Mouse (Mus musculus) G1E (cell line): Measurements from ENCODE around the gene Cd84.

Experiments
- CTCF ChIP-seq: IDR thresholded peaks from 2 replicates; pipeline ENCODE4 v1.5.1; 2012; ENCODE audit warnings: low read depth, low read length, inconsistent platforms, mixed read lengths
- GATA1 ChIP-seq: IDR thresholded peaks from 2 replicates; pipeline ENCODE4 v1.6.1; 2012; ENCODE audit warnings: borderline replicate concordance, low read length, inconsistent platforms, mixed read lengths
- GATA2 ChIP-seq: IDR thresholded peaks from 2 replicates; pipeline ENCODE4 v1.6.1; 2012; ENCODE audit warnings: low read depth, low read length, inconsistent platforms, borderline replicate concordance
- TAL1 ChIP-seq: conservative IDR thresholded peaks from 2 replicates; pipeline ENCODE4 v1.6.1; 2012; ENCODE audit warnings: low read depth, low read length, inconsistent platforms, mixed read lengths

DNA sequence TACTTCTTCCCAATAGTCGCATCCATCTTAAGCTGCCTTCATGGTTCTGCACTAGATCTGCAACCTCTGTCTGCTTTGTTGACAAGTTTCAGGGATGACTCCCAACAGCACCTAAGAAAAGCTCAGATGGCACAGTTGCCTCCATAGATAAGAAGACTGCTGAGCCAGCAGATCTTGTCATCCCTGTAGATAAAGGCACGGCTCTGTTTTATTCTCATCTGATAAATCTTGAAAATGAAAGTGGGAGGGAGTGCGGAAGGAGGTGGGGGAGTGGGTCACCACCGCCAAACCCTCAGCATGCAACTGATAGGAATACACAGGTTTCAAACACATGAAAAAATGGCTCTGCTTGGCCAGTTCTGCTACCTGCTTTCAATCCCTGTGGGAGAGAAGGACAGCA lies 26.0 kb downstream of the Cd84 start:
- TF ChIP-seq TAL1 (no peak), CTCF (no peak), GATA1 (no peak), GATA2 (no peak)
